Mouse (Mus musculus) kidney, postnatal 0 days (tissue): ENCODE results near the gene Cd276. TPM values are rescaled to one million over a fixed set of nuclear protein-coding genes. Genes with fewer than 3 reads are reported as not detected.

Experiments used
- ATAC-seq: fragments of 200-750 bp; cut with Nextera tagmentation; replicated peaks from 2 replicates; pipeline ENCODE4 v1.8.0; 2017; ENCODE audit warnings: low read depth, moderate number of reproducible peaks, moderate TSS enrichment, moderate library complexity; ENCODE audit not compliant: low FRiP score
- DNase-seq: peaks from one replicate; pipeline ENCODE4 v3.0.0-alpha.2; 2016; ENCODE audit warnings: low spot score
- H3K27ac ChIP-seq: fragments of 300-500 bp; sonication (generic); 2 replicates; pipeline ENCODE4 v1.5.1; 2014; ENCODE audit warnings: mild to moderate bottlenecking
- H3K27me3 ChIP-seq: fragments of 300-500 bp; sonication (generic); 2 replicates; pipeline ENCODE4 v1.6.1; 2014; ENCODE audit warnings: low read length, mixed read lengths; ENCODE audit not compliant: insufficient read depth
- H3K36me3 ChIP-seq: fragments of 300-500 bp; sonication (generic); 2 replicates; pipeline ENCODE4 v1.6.1; 2014; ENCODE audit warnings: low read length, mixed read lengths; ENCODE audit not compliant: insufficient read depth
- H3K4me1 ChIP-seq: fragments of 300-500 bp; sonication (generic); replicated peaks from 2 replicates; pipeline ENCODE4 v1.6.1; 2014; ENCODE audit warnings: antibody characterized with exemption, low read length, mixed read lengths; ENCODE audit not compliant: insufficient read depth
- H3K4me2 ChIP-seq: fragments of 300-500 bp; sonication (generic); 2 replicates; pipeline ENCODE4 v1.6.1; 2014; ENCODE audit warnings: mild to moderate bottlenecking, low read length, moderate library complexity, mixed read lengths
- H3K4me3 ChIP-seq: fragments of 300-500 bp; sonication (generic); replicated peaks from 2 replicates; pipeline ENCODE4 v1.5.1; 2014; ENCODE audit warnings: low read depth, low read length
- H3K9ac ChIP-seq: fragments of 300-500 bp; sonication (generic); 2 replicates; pipeline ENCODE4 v1.6.1; 2014; ENCODE audit warnings: low read depth, low read length
- H3K9me3 ChIP-seq: fragments of 300-500 bp; sonication (generic); replicated peaks from 2 replicates; pipeline ENCODE4 v1.6.1; 2016; ENCODE audit warnings: low read length, inconsistent platforms, mixed read lengths
- CTCF ChIP-seq: IDR thresholded peaks from 2 replicates; pipeline ENCODE4 v1.5.1; 2016; ENCODE audit warnings: antibody characterized with exemption, low read depth, mild to moderate bottlenecking, moderate library complexity
- WGBS: fragments of 180-500 bp; shearing (Covaris S2); extraction: QIAGEN DNeasy Blood & Tissue Kit; methylation state at CpG from one replicate; pipeline ENCODE4 v1.1.7; 2014; 5-methylcytosine and 5-hydroxymethylcytosine counted together
- polyA plus RNA-seq: library from polyadenylated mRNA; unstranded; fragments of >200 nt; fragmentation: Nextera tagmentation; extraction: Ambion mirVana; gene quantifications from 2 replicates; pipeline ENCODE4 v1.2.1, GENCODE M21; 2015

The Cd276 gene
- polyA plus RNA-seq, 1 experiment from 2014 or later: 23.9 TPM

DNA sequence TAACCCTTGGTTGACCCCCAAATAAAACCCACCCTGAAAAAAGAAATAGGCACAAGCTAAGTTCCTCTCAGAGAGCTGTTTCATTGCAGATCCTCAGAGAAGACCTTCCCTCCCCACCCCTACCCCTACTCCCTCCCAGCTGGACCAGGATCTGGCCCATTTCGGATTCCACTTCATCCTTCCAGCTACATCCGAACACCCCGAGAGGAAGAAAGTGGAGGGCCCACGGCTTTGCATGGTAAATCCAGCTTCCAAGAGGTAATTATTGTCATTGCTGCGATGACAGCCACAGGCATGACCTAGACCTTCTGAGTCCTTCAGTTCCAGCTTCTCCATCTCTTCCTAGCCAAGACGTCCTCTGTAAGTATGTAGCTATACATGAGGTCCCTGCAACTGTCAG lies 4.3 kb downstream of the Cd276 start:
- no peak overlapping the region for H3K27ac ChIP-seq
- WGBS: 86% methylated on average over 6 of the region's 6 CpGs
- no peaks in the 10 kb centered on the region for H3K36me3 ChIP-seq
- no peak overlapping the region for H3K9ac ChIP-seq
- no peaks in the 10 kb centered on the region; the same call in 1 of the 2 replicates for H3K4me1 ChIP-seq
- DNase-seq (no peak), ATAC-seq (no peak)
- no peaks in the 10 kb centered on the region for H3K27me3 ChIP-seq
- TF ChIP-seq CTCF: no peak
- no peak overlapping the region for H3K4me3 ChIP-seq
- H3K4me2 ChIP-seq: no peak overlapping the region
- H3K9me3 ChIP-seq: no peaks in the 10 kb centered on the region

DNA sequence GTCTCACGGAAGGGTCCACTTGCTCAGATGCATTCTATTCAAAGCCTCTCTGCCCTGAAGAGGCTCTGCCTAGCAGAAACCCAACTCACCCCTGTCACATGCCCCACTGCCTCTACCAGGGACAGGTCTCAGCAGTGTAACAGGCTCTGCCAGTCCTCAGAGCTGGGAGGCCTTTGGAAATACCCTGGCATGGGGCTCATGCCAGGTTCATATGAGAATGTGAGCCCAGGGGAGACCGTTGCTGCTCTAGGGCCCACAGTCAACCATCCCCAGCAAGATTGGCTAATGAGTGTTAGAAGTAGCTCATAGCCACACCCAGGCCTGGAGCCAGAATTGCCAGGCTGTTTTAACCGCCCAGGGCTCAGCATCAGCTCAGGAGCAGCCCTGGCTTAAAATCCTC lies 5.5 kb downstream of the Cd276 start:
- DNase-seq (no peak), ATAC-seq (no peak)
- H3K4me3 ChIP-seq: no peak overlapping the region
- no peak overlapping the region for H3K4me2 ChIP-seq
- H3K9me3 ChIP-seq: no peaks in the 10 kb centered on the region
- H3K4me1 ChIP-seq: no peaks in the 10 kb centered on the region; the same call in 1 of the 2 replicates
- no peak for TF ChIP-seq CTCF
- 66% methylated on average over 3 of the region's 3 CpGs for WGBS
- H3K9ac ChIP-seq: no peak overlapping the region
- no peaks in the 10 kb centered on the region for H3K27me3 ChIP-seq
- H3K36me3 ChIP-seq: no peaks in the 10 kb centered on the region
- no peak overlapping the region for H3K27ac ChIP-seq

DNA sequence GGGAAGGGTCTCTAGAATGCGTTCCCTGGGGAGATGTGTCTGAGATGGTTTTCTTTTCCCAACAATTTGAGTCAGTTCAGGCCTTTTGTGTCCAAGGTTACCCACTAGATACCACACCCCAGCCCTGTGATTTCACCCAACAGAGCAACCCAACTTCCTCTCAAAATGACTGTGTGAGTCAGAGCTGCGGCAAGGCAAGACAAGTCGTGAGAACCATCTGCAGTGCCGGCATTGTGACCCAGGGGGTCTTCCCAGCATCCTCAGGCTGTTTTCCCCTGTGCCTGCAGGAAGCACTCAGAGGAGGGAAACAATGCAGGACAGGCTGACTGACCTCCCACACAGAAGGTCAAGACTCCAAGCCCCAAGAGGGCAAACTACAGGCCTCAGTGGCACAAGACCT lies 6.3 kb downstream of the Cd276 start:
- H3K36me3 ChIP-seq: no peaks in the 10 kb centered on the region
- DNase-seq: no peak
- no peaks in the 10 kb centered on the region for H3K27me3 ChIP-seq
- no peak for TF ChIP-seq CTCF
- 53% methylated on average over 4 of the region's 4 CpGs for WGBS
- no peak for ATAC-seq
- no peak overlapping the region for H3K27ac ChIP-seq
- no peaks in the 10 kb centered on the region for H3K9me3 ChIP-seq
- H3K4me3 ChIP-seq: no peak overlapping the region
- no peaks in the 10 kb centered on the region; the same call in 1 of the 2 replicates for H3K4me1 ChIP-seq
- no peak overlapping the region for H3K9ac ChIP-seq
- no peak overlapping the region for H3K4me2 ChIP-seq

DNA sequence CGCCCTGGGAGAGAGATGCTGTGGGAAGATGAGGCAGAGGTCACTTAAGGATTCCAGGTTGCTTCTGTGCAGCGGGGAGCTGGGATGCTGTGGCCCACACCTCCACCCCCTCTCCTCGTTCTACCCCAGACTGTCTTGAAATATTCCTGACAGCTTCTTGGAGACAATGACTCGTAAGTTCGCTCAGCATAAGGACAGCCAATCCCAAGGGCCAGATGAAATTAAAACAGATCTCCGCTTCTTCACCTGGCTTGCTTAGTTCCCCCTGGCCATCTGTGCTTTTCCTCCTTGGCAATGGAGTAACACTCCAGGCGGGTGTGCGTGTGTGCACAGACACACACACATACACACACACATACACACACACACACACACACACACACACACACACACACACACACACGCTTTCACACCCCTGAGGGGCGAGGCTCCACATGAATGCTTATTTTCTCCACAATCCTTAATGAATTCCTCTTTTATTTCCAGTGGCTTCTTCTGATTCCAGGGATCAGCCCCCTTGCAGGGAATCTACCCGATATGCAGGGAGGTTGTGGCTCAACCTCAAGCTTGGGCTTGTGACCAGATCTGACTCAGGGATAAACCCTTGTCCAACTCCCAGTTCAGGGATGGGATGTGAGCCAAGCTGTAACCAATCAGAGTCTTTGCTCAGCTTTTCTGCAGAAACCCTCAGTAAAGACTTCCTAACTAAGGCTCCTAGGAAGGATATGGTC lies 8.4 kb downstream of the Cd276 start:
- no peaks in the 10 kb centered on the region for H3K9me3 ChIP-seq
- no peak overlapping the region for H3K27ac ChIP-seq
- no peaks in the 10 kb centered on the region for H3K27me3 ChIP-seq
- WGBS: 82% methylated on average over 11 of the region's 11 CpGs
- no peak for TF ChIP-seq CTCF
- H3K4me2 ChIP-seq: no peak overlapping the region
- peak; percentile 19 for DNase-seq
- H3K4me1 ChIP-seq: no peaks in the 10 kb centered on the region; the same call in 1 of the 2 replicates
- H3K4me3 ChIP-seq: no peak overlapping the region
- no peak for ATAC-seq
- H3K36me3 ChIP-seq: no peaks in the 10 kb centered on the region
- no peak overlapping the region for H3K9ac ChIP-seq

DNA sequence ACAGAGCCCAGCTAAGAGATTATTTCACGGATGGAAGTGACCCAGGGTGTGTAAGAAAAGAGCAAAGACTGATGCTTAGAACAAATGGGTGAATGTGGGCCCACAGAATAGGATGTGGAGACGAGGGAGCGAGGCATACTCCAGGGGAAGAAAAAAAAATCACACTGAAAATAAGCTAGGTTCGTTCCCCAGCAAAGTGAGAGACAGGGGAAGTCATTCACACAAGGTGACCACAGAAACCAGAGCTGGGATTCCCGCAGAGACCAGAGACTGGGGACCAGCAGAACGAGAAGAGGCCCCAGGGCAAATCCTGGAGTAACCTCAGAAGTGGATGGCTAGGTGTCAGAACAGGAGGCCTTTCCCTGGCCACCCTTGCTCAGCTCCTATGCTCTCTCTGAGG lies 9.8 kb downstream of the Cd276 start:
- TF ChIP-seq CTCF: no peak
- 69% methylated on average over 6 of the region's 6 CpGs for WGBS
- Histone ChIP-seq H3K9me3 (no peaks in the 10 kb centered on the region), H3K27me3 (no peaks in the 10 kb centered on the region), H3K4me2 (no peak overlapping the region), H3K9ac (no peak overlapping the region), H3K4me1 (no peaks in the 10 kb centered on the region; the same call in 1 of the 2 replicates), H3K27ac (no peak overlapping the region), H3K4me3 (no peak overlapping the region), H3K36me3 (no peaks in the 10 kb centered on the region)
- no peak for ATAC-seq
- DNase-seq: no peak

DNA sequence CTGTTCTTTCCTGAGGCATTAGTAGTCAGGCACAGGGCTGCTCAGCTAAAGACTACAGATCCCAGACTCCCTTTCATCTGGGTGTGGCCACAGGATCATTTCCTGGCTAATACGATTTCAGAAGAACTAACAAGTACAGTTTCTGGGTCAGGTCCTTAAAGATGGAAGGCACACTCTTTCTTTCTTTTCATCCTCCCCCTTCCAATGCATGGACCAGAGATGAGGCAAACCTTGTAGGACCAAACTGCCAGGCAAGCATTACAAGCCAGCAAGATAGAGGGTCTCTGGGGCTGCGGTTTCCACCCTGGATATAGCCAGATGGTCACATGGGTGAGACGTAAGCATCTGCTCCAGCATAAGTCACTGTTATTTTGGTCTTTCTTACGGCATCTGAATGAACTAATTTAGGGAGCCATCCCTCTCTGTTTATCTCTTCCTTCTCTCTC lies 10.3 kb downstream of the Cd276 start:
- no peaks in the 10 kb centered on the region; the same call in 1 of the 2 replicates for H3K4me1 ChIP-seq
- no peak for TF ChIP-seq CTCF
- DNase-seq (peak; percentile 38), ATAC-seq (no peak)
- no peak overlapping the region for H3K4me3 ChIP-seq
- no peaks in the 10 kb centered on the region for H3K36me3 ChIP-seq
- no peak overlapping the region for H3K27ac ChIP-seq
- H3K27me3 ChIP-seq: no peaks in the 10 kb centered on the region
- H3K9ac ChIP-seq: no peak overlapping the region
- peak overlapping the region; percentile 25 for H3K4me2 ChIP-seq
- no peaks in the 10 kb centered on the region for H3K9me3 ChIP-seq
- WGBS: 58% methylated on average over 4 of the region's 4 CpGs

DNA sequence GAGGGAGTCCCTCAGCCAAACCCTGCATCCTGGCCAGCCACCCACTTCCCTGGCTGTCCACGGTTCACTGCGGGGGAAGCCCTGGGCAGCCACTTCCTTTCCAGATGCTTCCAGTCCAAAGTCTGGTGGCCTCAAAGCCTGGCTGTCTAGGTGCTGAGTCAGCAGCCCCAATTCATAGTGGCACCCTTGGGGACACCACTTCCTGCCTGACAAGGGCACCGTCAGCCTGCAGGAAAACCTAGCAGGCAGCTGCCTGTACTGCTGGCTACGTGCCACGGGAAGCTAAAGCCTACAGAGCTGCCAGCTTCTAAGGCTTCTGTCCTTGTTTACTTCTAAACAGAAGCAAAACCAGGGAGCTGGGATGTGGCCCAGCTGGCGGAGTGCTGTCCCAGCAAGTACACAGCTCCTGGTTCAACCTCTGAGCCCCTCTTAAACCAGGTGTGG lies 13.3 kb downstream of the Cd276 start:
- Histone ChIP-seq H3K36me3 (no peaks in the 10 kb centered on the region), H3K4me3 (no peak overlapping the region), H3K9me3 (no peaks in the 10 kb centered on the region), H3K4me2 (no peak overlapping the region), H3K9ac (no peak overlapping the region), H3K27ac (peak overlapping the region; percentile 32), H3K27me3 (no peaks in the 10 kb centered on the region), H3K4me1 (no peaks in the 10 kb centered on the region)
- WGBS: 33% methylated on average over 6 of the region's 6 CpGs
- ATAC-seq (peak; percentile 72), DNase-seq (peak; percentile 70)
- no peak for TF ChIP-seq CTCF
